In the genomic region with DNA sequence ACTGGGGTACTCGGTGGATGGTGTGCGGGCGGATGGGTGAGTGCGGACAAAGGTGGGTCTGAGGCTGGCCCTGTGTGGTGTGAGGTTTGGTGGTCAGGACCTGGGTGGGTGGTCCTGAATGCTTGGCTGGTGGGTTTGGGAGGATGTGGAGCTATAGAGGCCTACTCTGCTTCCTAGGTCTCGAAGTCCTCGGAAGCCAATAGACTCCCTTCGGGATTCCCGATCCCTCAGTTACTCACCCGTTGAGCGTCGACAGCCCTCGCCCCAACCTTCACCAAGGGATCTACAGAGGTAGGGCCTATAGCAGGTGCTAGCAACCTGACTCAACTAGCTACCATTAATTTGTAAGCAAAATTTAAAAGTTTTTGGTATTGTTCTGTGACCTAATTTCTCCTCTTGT, we compare ENCODE assay signal across 35 mouse cellular contexts. TPM values are rescaled to one million over a fixed set of nuclear protein-coding genes. Genes with fewer than 3 reads are reported as not detected.
DNase-seq lines count a peak whose midpoint lies in the region; ATAC-seq and TF ChIP-seq lines count a peak whose summit lies in the region.
"Had no signal": no experiment of that assay in that cellular context is flagged by ENCODE, and none has a peak within 500 bp of the region (broad histone marks: within the 10 kb centered on the region; RNA-seq: fewer than 3 reads in every experiment).

No protein-coding gene starts in this region.

- in situ Hi-C loops in CH12.LX (cut with MboI; ENCODE audit: low pct_ligation_motif_present, low pct_unique_long_range_greater_than_20kb, low sequenced_read_pairs), result no loop called here

- peaks cover 87% of the 10 kb centered on the region for H3K36me3 ChIP-seq in forebrain, embryonic 13.5 days (ENCODE audit: poor library complexity, severe bottlenecking)
- peaks cover 90% of the 10 kb centered on the region for H3K36me3 ChIP-seq in forebrain, embryonic 10.5 days (replicated peaks)
- H3K36me3 ChIP-seq in intestine, embryonic 15.5 days, result peaks cover 70% of the 10 kb centered on the region
- peaks cover 46% of the 10 kb centered on the region for H3K36me3 ChIP-seq in intestine, embryonic 16.5 days (ENCODE audit: control insufficient read depth, insufficient read depth, low read length)
- H3K36me3 ChIP-seq in CH12.LX (replicated peaks in 1 of 2; ENCODE audit: control insufficient read depth in 1 of 2, insufficient read depth in 1 of 2, low read length in 1 of 2), result peaks cover 74 to 87% of the 10 kb centered on the region in 2 experiments
- peaks cover 10 to 18% of the 10 kb centered on the region in 2 experiments; a peak in 3 of 4 replicates for H3K36me3 ChIP-seq in MEL (ENCODE audit: control insufficient read depth in 1 of 2, insufficient read depth in 2 of 2, low read length in 2 of 2)

- TF ChIP-seq POLR2A in CH12.LX (IDR thresholded peaks at IDR 0.05; ENCODE audit: low read depth, low read length) (no peak; the same call in 1 of the 2 replicates), MEL (IDR thresholded peaks at IDR 0.05; ENCODE audit: control insufficient read depth in 1 of 2, insufficient read depth in 1 of 2, low read depth in 1 of 2, low read length in 2 of 2, poor library complexity in 1 of 2) (no peak; a peak in 1 of 4 replicates)

- peaks cover 17% of the 10 kb centered on the region for H3K9me3 ChIP-seq in forebrain, embryonic 13.5 days (replicated peaks)
- H3K9me3 ChIP-seq in forebrain, embryonic 10.5 days, result peaks cover 21% of the 10 kb centered on the region
- H3K9me3 ChIP-seq in intestine, embryonic 15.5 days, result peaks cover 5% of the 10 kb centered on the region; the same call in 1 of the 2 replicates
- peaks cover 7% of the 10 kb centered on the region for H3K9me3 ChIP-seq in intestine, embryonic 16.5 days (ENCODE audit: control insufficient read depth, low read length)
- H3K9me3 ChIP-seq in CH12.LX (replicated peaks; ENCODE audit: low read length) (peaks cover 3% of the 10 kb centered on the region), MEL (replicated peaks; ENCODE audit: insufficient read depth, low read length) (no peaks in the 10 kb centered on the region)

- WGBS in forebrain, embryonic 13.5 days, result 90% methylated on average over 12 of the region's 12 CpGs
- WGBS in forebrain, embryonic 10.5 days, result 93% methylated on average over 12 of the region's 12 CpGs
- WGBS in intestine, embryonic 15.5 days, result 91% methylated on average over 12 of the region's 12 CpGs
- WGBS in intestine, embryonic 16.5 days, result 86% methylated on average over 12 of the region's 12 CpGs

- H3K27ac ChIP-seq in forebrain, embryonic 13.5 days, result no peak overlapping the region
- H3K27ac ChIP-seq in forebrain, embryonic 10.5 days, result no peak overlapping the region
- no peak overlapping the region; the same call in 1 of the 2 replicates for H3K27ac ChIP-seq in intestine, embryonic 15.5 days
- no peak overlapping the region for H3K27ac ChIP-seq in intestine, embryonic 16.5 days (ENCODE audit: low read length)
- H3K27ac ChIP-seq in CH12.LX (ENCODE audit: insufficient read depth, low read depth) (no peak overlapping the region), MEL (ENCODE audit: control insufficient read depth, low read depth, low read length) (no peak overlapping the region)
- H3K27ac ChIP-seq: embryonic facial prominence, embryonic 12.5 days; heart, embryonic 15.5 days; hindbrain, embryonic 14.5 days; liver, embryonic 14.5 days; midbrain, embryonic 12.5 days; neural tube, embryonic 15.5 days had no signal

- no peak for TF ChIP-seq CTCF in CH12.LX (conservative IDR thresholded peaks at IDR 0.05 in 1 of 2, IDR thresholded peaks at IDR 0.05 in 1 of 2; ENCODE audit: low read depth in 2 of 2, low read length in 2 of 2)
- no peak for TF ChIP-seq CTCF in MEL (IDR thresholded peaks at IDR 0.05 in 2 of 3, conservative IDR thresholded peaks at IDR 0.05 in 1 of 3; ENCODE audit: control insufficient read depth in 1 of 3, insufficient read depth in 1 of 3, low read depth in 2 of 3, low read length in 3 of 3, poor library complexity in 1 of 3, severe bottlenecking in 1 of 3)

- no peak overlapping the region for H3K9ac ChIP-seq in forebrain, embryonic 13.5 days
- no peak overlapping the region for H3K9ac ChIP-seq in intestine, embryonic 15.5 days
- H3K9ac ChIP-seq in intestine, embryonic 16.5 days (ENCODE audit: low read depth, low read length), result no peak overlapping the region
- H3K9ac ChIP-seq in CH12.LX (ENCODE audit: insufficient read depth, low read depth) (no peak overlapping the region), MEL (ENCODE audit: control insufficient read depth, low read depth, low read length, poor library complexity, severe bottlenecking) (no peak overlapping the region)
- H3K9ac ChIP-seq: embryonic facial prominence, embryonic 12.5 days; heart, embryonic 15.5 days; hindbrain, embryonic 14.5 days; liver, embryonic 14.5 days; lung, embryonic 14.5 days; midbrain, embryonic 12.5 days; neural tube, embryonic 15.5 days had no signal

- H3K4me1 ChIP-seq in forebrain, embryonic 13.5 days, result peaks cover 24% of the 10 kb centered on the region
- H3K4me1 ChIP-seq in forebrain, embryonic 10.5 days, result peaks cover 23% of the 10 kb centered on the region
- peaks cover 5% of the 10 kb centered on the region for H3K4me1 ChIP-seq in intestine, embryonic 15.5 days (replicated peaks)
- H3K4me1 ChIP-seq in intestine, embryonic 16.5 days (ENCODE audit: control insufficient read depth, insufficient read depth, low read length), result peaks cover 8% of the 10 kb centered on the region; the same call in 1 of the 2 replicates
- peaks cover 2 to 23% of the 10 kb centered on the region in 2 experiments; a peak in 3 of 4 replicates for H3K4me1 ChIP-seq in CH12.LX (ENCODE audit: control insufficient read depth in 1 of 2, insufficient read depth in 2 of 2)
- H3K4me1 ChIP-seq in MEL (ENCODE audit: control insufficient read depth in 1 of 2, insufficient read depth in 2 of 2, low read length in 2 of 2), result no peaks in the 10 kb centered on the region

- dilution Hi-C loops in CH12.LX (cut with MboI; ENCODE audit: extremely low pct_ligation_motif_present, extremely low pct_unique_long_range_greater_than_20kb, low sequenced_read_pairs), result no loop called here

- TF ChIP-seq RAD21 in CH12.LX (IDR thresholded peaks at IDR 0.05; ENCODE audit: low read depth, low read length), result no peak
- no peak for TF ChIP-seq RAD21 in MEL (IDR thresholded peaks at IDR 0.05; ENCODE audit: low read depth, low read length)

- ATAC-seq in forebrain, embryonic 13.5 days, result 0 out of 2 replicates have a peak, but pooled peaks have one; percentile 25
- ATAC-seq in intestine, embryonic 15.5 days, result peak; percentile 13; the same call in 1 of the 2 replicates
- ATAC-seq in intestine, embryonic 16.5 days, result no peak
- ATAC-seq: forebrain, embryonic 14.5 days had no signal

- H3K79me2 ChIP-seq in CH12.LX (replicated peaks; ENCODE audit: control insufficient read depth, extremely low read depth, insufficient read depth, poor library complexity, severe bottlenecking) (peaks cover 28% of the 10 kb centered on the region), MEL (ENCODE audit: control insufficient read depth, insufficient read depth, low read length, poor library complexity) (peaks cover 17% of the 10 kb centered on the region)

- no peak for TF ChIP-seq EP300 in CH12.LX (IDR thresholded peaks at IDR 0.05; ENCODE audit: low read length)
- TF ChIP-seq EP300 in MEL (IDR thresholded peaks at IDR 0.05; ENCODE audit: low read depth in 1 of 2, low read length in 2 of 2), result no peak

- H3K27me3 ChIP-seq in forebrain, embryonic 13.5 days, result no peaks in the 10 kb centered on the region
- H3K27me3 ChIP-seq in forebrain, embryonic 10.5 days (ENCODE audit: poor library complexity, severe bottlenecking), result no peaks in the 10 kb centered on the region
- no peaks in the 10 kb centered on the region for H3K27me3 ChIP-seq in intestine, embryonic 15.5 days (replicated peaks)
- no peaks in the 10 kb centered on the region for H3K27me3 ChIP-seq in intestine, embryonic 16.5 days (replicated peaks; ENCODE audit: control insufficient read depth, insufficient read depth, low read length)
- no peaks in the 10 kb centered on the region for H3K27me3 ChIP-seq in CH12.LX (replicated peaks)
- no peaks in the 10 kb centered on the region for H3K27me3 ChIP-seq in MEL (ENCODE audit: control insufficient read depth in 1 of 2, insufficient read depth in 2 of 2, low read length in 2 of 2)
- H3K27me3 ChIP-seq: embryonic facial prominence, embryonic 12.5 days; heart, embryonic 15.5 days; midbrain, embryonic 12.5 days; neural tube, embryonic 15.5 days had no signal

- DNase-seq in forebrain, embryonic 10.5 days (ENCODE audit: extremely low spot score, low spot score), result no peak
- DNase-seq in CH12.LX (ENCODE audit: extremely low read depth) (no peak), MEL (ENCODE audit: low read depth, low spot score) (peak; percentile 22)
- DNase-seq in urinary bladder, adult 18-20 months (ENCODE audit: low spot score in 2 of 2), result no peak
- DNase-seq in testis, postnatal 10 days (ENCODE audit: low spot score), result no peak
- DNase-seq: adrenal gland, adult 8-10 months; cerebellum, adult 8-10 months; cerebellum, postnatal 25 days; gastrocnemius, postnatal 14 days; heart, postnatal 36 days; kidney, adult 18-20 months; layer of hippocampus, postnatal 36 days; liver; lung, embryonic 14.5 days; lung, postnatal 14 days; right cerebral cortex, postnatal 25 days; thymus, adult 2 months; thymus, postnatal 36 days had no signal

- no peak overlapping the region for H3K4me2 ChIP-seq in forebrain, embryonic 13.5 days
- H3K4me2 ChIP-seq in intestine, embryonic 15.5 days (replicated peaks), result no peak overlapping the region
- no peak overlapping the region for H3K4me2 ChIP-seq in intestine, embryonic 16.5 days (ENCODE audit: low read depth, low read length)
- H3K4me2 ChIP-seq in CH12.LX (ENCODE audit: insufficient read depth, low read depth, poor library complexity, severe bottlenecking), result no peak overlapping the region
- H3K4me2 ChIP-seq: embryonic facial prominence, embryonic 12.5 days; heart, embryonic 15.5 days; hindbrain, embryonic 14.5 days; lung, embryonic 14.5 days; midbrain, embryonic 12.5 days; neural tube, embryonic 15.5 days had no signal

- H3K4me3 ChIP-seq in forebrain, embryonic 13.5 days, result no peak overlapping the region
- no peak overlapping the region; the same call in 1 of the 2 replicates for H3K4me3 ChIP-seq in forebrain, embryonic 10.5 days
- no peak overlapping the region for H3K4me3 ChIP-seq in intestine, embryonic 15.5 days (replicated peaks)
- no peak overlapping the region for H3K4me3 ChIP-seq in intestine, embryonic 16.5 days (ENCODE audit: low read length)
- no peak overlapping the region for H3K4me3 ChIP-seq in CH12.LX (replicated peaks in 1 of 3; ENCODE audit: low read depth in 2 of 3, low read length in 2 of 3, poor library complexity in 1 of 3)
- H3K4me3 ChIP-seq in MEL (ENCODE audit: control insufficient read depth in 1 of 2, insufficient read depth in 1 of 2, low read depth in 2 of 2, low read length in 2 of 2), result no peak overlapping the region
- H3K4me3 ChIP-seq: embryonic facial prominence, embryonic 12.5 days; heart, embryonic 15.5 days; midbrain, embryonic 12.5 days; neural tube, embryonic 15.5 days had no signal

RNA-seq across cellular contexts. Expression of gene Elob, which starts 5.3 kb away (rescaled TPM):
- polyA plus RNA-seq in forebrain, embryonic 13.5 days (2015; fragmentation: Nextera tagmentation; extraction: Ambion mirVana), result 1,249 and 1,327 TPM in 2 replicates
- 1,030 and 1,081 TPM in 2 replicates for polyA plus RNA-seq in forebrain, embryonic 10.5 days (2016; fragmentation: Nextera tagmentation; extraction: Ambion mirVana)
- 939 and 946 TPM in 2 replicates for polyA plus RNA-seq in intestine, embryonic 15.5 days (2015; fragmentation: Nextera tagmentation; extraction: Ambion mirVana)
- 836 and 930 TPM in 2 replicates for polyA plus RNA-seq in intestine, embryonic 16.5 days (2015; fragmentation: Nextera tagmentation; extraction: Ambion mirVana)
- total RNA-seq in CH12.LX (2012; rRNA removed) (381 and 386 TPM in 2 replicates), CH12.LX (2014; rRNA removed) (371 and 534 TPM in 2 replicates), MEL (2012; rRNA removed) (453 and 486 TPM in 2 replicates)
- polyA plus RNA-seq in CH12.LX (2012; ENCODE audit: insufficient read length, low read depth) (250 and 306 TPM in 2 replicates), MEL (2012; ENCODE audit: insufficient read depth in 1 of 2, insufficient read length in 2 of 2, low read depth in 1 of 2, low replicate concordance in 2 of 2, missing spikeins in 1 of 2) (100 to 1,000 TPM in 1 of 2 experiments, not detected in 1; 609 TPM)

RNA-seq across cellular contexts. Expression of gene Prss33, which starts 12.2 kb away (rescaled TPM):
- polyA plus RNA-seq in forebrain, embryonic 13.5 days (2015; fragmentation: Nextera tagmentation; extraction: Ambion mirVana), result not detected in 2 replicates
- 0.49 TPM in 1 of 2 replicates, not detected in the other for polyA plus RNA-seq in forebrain, embryonic 10.5 days (2016; fragmentation: Nextera tagmentation; extraction: Ambion mirVana)
- polyA plus RNA-seq in intestine, embryonic 15.5 days (2015; fragmentation: Nextera tagmentation; extraction: Ambion mirVana), result 0.14 and 0.20 TPM in 2 replicates
- polyA plus RNA-seq in intestine, embryonic 16.5 days (2015; fragmentation: Nextera tagmentation; extraction: Ambion mirVana), result 0.17 TPM in 1 of 2 replicates, not detected in the other
- total RNA-seq in CH12.LX (2012; rRNA removed), result not detected in 2 replicates
- total RNA-seq in CH12.LX (2014; rRNA removed), result not detected in 2 replicates
- not detected in 2 replicates for polyA plus RNA-seq in CH12.LX (2012; ENCODE audit: insufficient read length, low read depth)
- total RNA-seq in MEL (2012; rRNA removed), result 0.08 and 0.42 TPM in 2 replicates
- 1 to 10 TPM in 1 of 2 experiments, not detected in 1; 1.0 TPM for polyA plus RNA-seq in MEL (2012; ENCODE audit: insufficient read depth in 1 of 2, insufficient read length in 2 of 2, low read depth in 1 of 2, low replicate concordance in 2 of 2, missing spikeins in 1 of 2)
- total RNA-seq: adrenal gland, adult 8-10 months; adrenal gland, postnatal 4 days; gastrocnemius, postnatal 14 days; granulocyte monocyte progenitor cell, adult 5-6 weeks; heart, postnatal 36 days; layer of hippocampus, postnatal 36 days; megakaryocyte progenitor cell, adult 5-6 weeks; monocyte, adult 5-6 weeks had no signal
- polyA plus RNA-seq: forebrain, embryonic 14.5 days; heart, embryonic 15.5 days; hindbrain, embryonic 14.5 days; kidney, embryonic 16.5 days; limb, embryonic 11.5 days; liver, embryonic 14.5 days; lung, embryonic 14.5 days; neural tube, embryonic 15.5 days had no signal

RNA-seq across cellular contexts. Expression of gene Prss32, which starts 20.0 kb away (rescaled TPM):
- polyA plus RNA-seq in forebrain, embryonic 13.5 days (2015; fragmentation: Nextera tagmentation; extraction: Ambion mirVana), result not detected in 2 replicates
- polyA plus RNA-seq in forebrain, embryonic 10.5 days (2016; fragmentation: Nextera tagmentation; extraction: Ambion mirVana), result not detected in 2 replicates
- 5.1 and 9.9 TPM in 2 replicates for polyA plus RNA-seq in intestine, embryonic 15.5 days (2015; fragmentation: Nextera tagmentation; extraction: Ambion mirVana)
- polyA plus RNA-seq in intestine, embryonic 16.5 days (2015; fragmentation: Nextera tagmentation; extraction: Ambion mirVana), result 11.8 and 14.5 TPM in 2 replicates
- total RNA-seq in CH12.LX (2012; rRNA removed) (not detected in 2 replicates), CH12.LX (2014; rRNA removed) (not detected in 2 replicates), MEL (2012; rRNA removed) (not detected in 2 replicates)
- polyA plus RNA-seq in CH12.LX (2012; ENCODE audit: insufficient read length, low read depth) (not detected in 2 replicates), MEL (2012; ENCODE audit: insufficient read depth in 1 of 2, insufficient read length in 2 of 2, low read depth in 1 of 2, low replicate concordance in 2 of 2, missing spikeins in 1 of 2) (under 1 TPM in 1 of 2 experiments, not detected in 1; 0.71 TPM)
- total RNA-seq: adrenal gland, adult 8-10 months; adrenal gland, postnatal 4 days; gastrocnemius, postnatal 14 days; granulocyte monocyte progenitor cell, adult 5-6 weeks; heart, postnatal 36 days; layer of hippocampus, adult 8-10 months; layer of hippocampus, postnatal 36 days; megakaryocyte progenitor cell, adult 5-6 weeks; monocyte, adult 5-6 weeks had no signal
- polyA plus RNA-seq: embryonic facial prominence, embryonic 12.5 days; forebrain, embryonic 14.5 days; heart, embryonic 15.5 days; hindbrain, embryonic 14.5 days; kidney, embryonic 16.5 days; limb, embryonic 11.5 days; liver, embryonic 14.5 days; lung, embryonic 14.5 days; midbrain, embryonic 12.5 days had no signal

RNA-seq across cellular contexts. Expression of gene Prss41, which starts 20.4 kb away (rescaled TPM):
- 1.2 and 1.3 TPM in 2 replicates for polyA plus RNA-seq in forebrain, embryonic 13.5 days (2015; fragmentation: Nextera tagmentation; extraction: Ambion mirVana)
- polyA plus RNA-seq in forebrain, embryonic 10.5 days (2016; fragmentation: Nextera tagmentation; extraction: Ambion mirVana), result 4.5 and 5.4 TPM in 2 replicates
- polyA plus RNA-seq in intestine, embryonic 15.5 days (2015; fragmentation: Nextera tagmentation; extraction: Ambion mirVana), result 2.1 and 3.3 TPM in 2 replicates
- 2.7 and 3.4 TPM in 2 replicates for polyA plus RNA-seq in intestine, embryonic 16.5 days (2015; fragmentation: Nextera tagmentation; extraction: Ambion mirVana)
- total RNA-seq in CH12.LX (2012; rRNA removed), result 0.46 and 1.0 TPM in 2 replicates
- total RNA-seq in CH12.LX (2014; rRNA removed), result 0.16 TPM in 2 replicates
- polyA plus RNA-seq in CH12.LX (2012; ENCODE audit: insufficient read length, low read depth), result 0.22 and 0.24 TPM in 2 replicates
- 2.6 and 3.4 TPM in 2 replicates for total RNA-seq in MEL (2012; rRNA removed)
- 10 to 100 TPM in 1 of 2 experiments, not detected in 1; 12.8 TPM for polyA plus RNA-seq in MEL (2012; ENCODE audit: insufficient read depth in 1 of 2, insufficient read length in 2 of 2, low read depth in 1 of 2, low replicate concordance in 2 of 2, missing spikeins in 1 of 2)
- total RNA-seq: granulocyte monocyte progenitor cell, adult 5-6 weeks; heart, postnatal 36 days; monocyte, adult 5-6 weeks had no signal

RNA-seq across cellular contexts. Expression of gene Srrm2, which starts 33.3 kb away (rescaled TPM):
- polyA plus RNA-seq in forebrain, embryonic 13.5 days (2015; fragmentation: Nextera tagmentation; extraction: Ambion mirVana), result 605 and 611 TPM in 2 replicates
- 482 and 518 TPM in 2 replicates for polyA plus RNA-seq in forebrain, embryonic 10.5 days (2016; fragmentation: Nextera tagmentation; extraction: Ambion mirVana)
- 408 and 435 TPM in 2 replicates for polyA plus RNA-seq in intestine, embryonic 15.5 days (2015; fragmentation: Nextera tagmentation; extraction: Ambion mirVana)
- 319 and 373 TPM in 2 replicates for polyA plus RNA-seq in intestine, embryonic 16.5 days (2015; fragmentation: Nextera tagmentation; extraction: Ambion mirVana)
- total RNA-seq in CH12.LX (2012; rRNA removed), result 83.6 and 90.4 TPM in 2 replicates
- total RNA-seq in CH12.LX (2014; rRNA removed), result 18.3 and 26.7 TPM in 2 replicates
- polyA plus RNA-seq in CH12.LX (2012; ENCODE audit: insufficient read length, low read depth), result 339 and 383 TPM in 2 replicates
- 56.2 and 68.9 TPM in 2 replicates for total RNA-seq in MEL (2012; rRNA removed)
- polyA plus RNA-seq in MEL (2012; ENCODE audit: insufficient read depth in 1 of 2, insufficient read length in 2 of 2, low read depth in 1 of 2, low replicate concordance in 2 of 2, missing spikeins in 1 of 2), result 100 to 1,000 TPM; 505 to 988 TPM
